Mouse (Mus musculus): ENCODE results near the gene Poc1a. TPM values are rescaled to one million over a fixed set of nuclear protein-coding genes. Genes with fewer than 3 reads are reported as not detected.
A peak's percentile ranks its signal among the peaks of the same experiment; 100 is the strongest.

The Poc1a gene
- polyA plus RNA-seq, 1 experiment from 2014 or later: 36.5 TPM

DNA sequence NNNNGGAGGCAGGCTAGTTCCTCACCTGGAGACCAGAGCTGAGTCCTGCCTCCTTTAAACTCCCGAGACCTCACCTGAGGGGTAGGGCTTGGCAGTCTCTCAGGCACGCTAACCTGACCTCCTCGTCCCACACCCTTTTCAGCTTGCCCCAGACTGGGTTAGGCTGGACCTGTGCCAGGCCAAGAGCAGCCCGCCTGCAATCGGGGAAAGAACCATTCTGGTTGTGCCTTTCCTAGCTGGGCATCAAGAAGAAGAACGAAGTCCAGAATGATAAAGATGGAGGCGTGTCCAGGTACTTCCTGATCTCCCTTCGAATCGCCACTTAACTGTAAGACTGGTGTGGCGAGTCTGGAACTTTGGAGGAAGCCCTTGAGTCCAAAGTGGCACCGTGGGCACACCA, 31.3 kb upstream of the Poc1a start:
- Histone ChIP-seq H3K36me3 (peaks cover 4% of the 10 kb centered on the region; the same call in 1 of the 2 replicates), H3K4me3 (no peak overlapping the region), H3K27ac (peak overlapping the region; percentile 31; the same call in 1 of the 2 replicates), H3K9me3 (no peaks in the 10 kb centered on the region), H3K4me1 (peaks cover 36% of the 10 kb centered on the region), H3K27me3 (ENCODE audit: insufficient read depth, poor library complexity, severe bottlenecking) (no peaks in the 10 kb centered on the region)
- WGBS: 87% methylated on average over 11 of the region's 11 CpGs
- DNase-seq (ENCODE audit: low spot score): no peak

DNA sequence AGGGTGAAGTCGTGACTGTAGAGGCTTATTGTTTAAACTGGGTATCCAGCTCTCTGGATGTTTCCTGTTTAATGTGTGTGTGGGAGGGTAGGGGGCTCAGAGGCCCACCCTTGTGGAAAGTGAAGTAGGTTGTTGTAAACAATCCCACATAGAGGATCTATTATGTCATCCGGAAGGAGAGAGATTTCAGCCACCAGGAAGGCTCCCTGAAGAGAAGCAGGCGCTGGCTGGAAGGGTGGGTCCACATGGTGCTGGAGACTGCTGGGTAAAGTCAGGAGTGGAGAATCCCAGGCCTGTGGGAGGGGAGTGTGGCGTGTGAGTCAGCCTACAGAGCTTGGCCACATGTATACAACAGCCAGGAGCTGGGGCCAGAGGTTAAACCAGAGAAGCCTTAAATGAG, 30.6 kb upstream of the Poc1a start:
- WGBS: 35% methylated on average over 4 of the region's 4 CpGs
- H3K9me3 ChIP-seq: no peaks in the 10 kb centered on the region

DNA sequence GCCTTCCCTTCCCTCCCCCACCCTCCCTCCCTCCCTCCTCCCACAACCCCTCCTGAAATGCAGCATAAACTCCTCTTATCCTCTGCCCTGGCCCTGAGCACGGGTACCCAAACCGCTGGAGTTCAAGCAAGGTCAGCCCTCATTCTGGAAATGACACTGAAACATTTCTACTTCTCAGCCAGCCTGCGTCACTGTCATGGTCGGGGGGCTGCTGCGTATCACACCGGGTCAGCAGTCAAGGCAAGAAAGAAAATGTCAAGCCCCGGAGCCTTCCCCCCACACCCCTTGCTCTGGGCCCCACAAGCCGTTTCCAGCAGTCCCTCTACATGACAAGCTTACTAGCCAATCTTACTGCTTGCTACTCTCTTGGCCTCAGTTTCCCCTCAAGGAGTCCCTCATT, 29.8 kb upstream of the Poc1a start:
- no peak for DNase-seq (ENCODE audit: low spot score)
- WGBS: 67% methylated on average over 8 of the region's 8 CpGs
- H3K9me3 ChIP-seq: no peaks in the 10 kb centered on the region
- H3K27ac ChIP-seq: peak overlapping the region; percentile 31; the same call in 1 of the 2 replicates
- no peaks in the 10 kb centered on the region for H3K27me3 ChIP-seq (ENCODE audit: insufficient read depth, poor library complexity, severe bottlenecking)
- no peaks in the 10 kb centered on the region for H3K36me3 ChIP-seq
- no peak overlapping the region for H3K4me3 ChIP-seq
- H3K4me1 ChIP-seq: peaks cover 36% of the 10 kb centered on the region

More for the DNA sequence above, 30.6 kb upstream of the Poc1a start:
- Histone ChIP-seq H3K4me3 (no peak overlapping the region), H3K4me1 (peaks cover 36% of the 10 kb centered on the region), H3K27ac (peak overlapping the region; percentile 31), H3K27me3 (ENCODE audit: insufficient read depth, poor library complexity, severe bottlenecking) (no peaks in the 10 kb centered on the region), H3K36me3 (peaks cover 1% of the 10 kb centered on the region; the same call in 1 of the 2 replicates)
- no peak for DNase-seq (ENCODE audit: low spot score)

DNA sequence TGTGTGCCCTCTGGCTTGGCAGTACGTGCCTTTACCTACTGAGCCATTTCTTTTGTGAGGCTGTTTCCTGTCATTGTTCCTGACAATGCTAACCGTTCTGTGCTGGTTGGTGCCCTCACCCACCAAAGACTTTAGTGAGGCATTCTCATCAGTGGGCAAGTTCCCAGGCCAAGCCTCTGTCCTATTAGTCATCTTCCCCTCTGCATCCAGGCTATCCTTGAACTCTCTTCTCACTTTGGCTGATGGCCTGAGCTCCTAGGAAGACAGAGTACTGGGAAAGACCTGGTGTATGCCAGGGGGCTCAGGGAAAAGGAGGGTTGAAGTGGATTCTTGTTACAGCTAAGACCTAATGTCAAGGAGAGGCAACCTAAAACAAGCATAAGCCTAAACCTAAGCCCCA, 26.9 kb upstream of the Poc1a start:
- H3K36me3 ChIP-seq: no peaks in the 10 kb centered on the region
- no peak overlapping the region for H3K27ac ChIP-seq
- peaks cover 16% of the 10 kb centered on the region for H3K4me1 ChIP-seq
- DNase-seq (ENCODE audit: low spot score): no peak
- H3K4me3 ChIP-seq: no peak overlapping the region
- H3K27me3 ChIP-seq (ENCODE audit: insufficient read depth, poor library complexity, severe bottlenecking): no peaks in the 10 kb centered on the region
- WGBS: 66% methylated on average over 2 of the region's 2 CpGs
- no peaks in the 10 kb centered on the region for H3K9me3 ChIP-seq

DNA sequence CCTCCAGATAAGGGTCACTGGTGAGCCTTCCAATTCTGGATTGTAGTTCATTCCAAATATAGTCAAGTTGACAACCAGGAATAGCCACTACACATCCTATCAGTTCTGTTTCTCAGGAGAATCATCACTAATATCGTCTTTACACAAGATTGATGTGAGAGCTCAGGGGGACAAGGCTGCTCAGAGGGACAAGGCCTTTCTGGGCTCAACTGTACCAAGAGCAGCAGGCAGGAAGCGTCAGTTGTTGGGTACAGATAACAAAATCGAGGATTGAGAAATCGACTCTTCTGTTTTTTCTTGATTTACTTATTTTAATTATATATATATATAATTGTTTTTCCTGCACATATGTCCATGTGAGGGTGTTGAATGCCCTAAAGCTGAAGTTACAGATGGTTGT, 22.4 kb upstream of the Poc1a start:
- DNase-seq (ENCODE audit: low spot score): no peak
- H3K36me3 ChIP-seq: no peaks in the 10 kb centered on the region
- no peak overlapping the region for H3K4me3 ChIP-seq
- WGBS: 70% methylated on average over 4 of the region's 4 CpGs
- H3K27me3 ChIP-seq (ENCODE audit: insufficient read depth, poor library complexity, severe bottlenecking): no peaks in the 10 kb centered on the region
- H3K4me1 ChIP-seq: no peaks in the 10 kb centered on the region
- H3K9me3 ChIP-seq: no peaks in the 10 kb centered on the region
- no peak overlapping the region for H3K27ac ChIP-seq

DNA sequence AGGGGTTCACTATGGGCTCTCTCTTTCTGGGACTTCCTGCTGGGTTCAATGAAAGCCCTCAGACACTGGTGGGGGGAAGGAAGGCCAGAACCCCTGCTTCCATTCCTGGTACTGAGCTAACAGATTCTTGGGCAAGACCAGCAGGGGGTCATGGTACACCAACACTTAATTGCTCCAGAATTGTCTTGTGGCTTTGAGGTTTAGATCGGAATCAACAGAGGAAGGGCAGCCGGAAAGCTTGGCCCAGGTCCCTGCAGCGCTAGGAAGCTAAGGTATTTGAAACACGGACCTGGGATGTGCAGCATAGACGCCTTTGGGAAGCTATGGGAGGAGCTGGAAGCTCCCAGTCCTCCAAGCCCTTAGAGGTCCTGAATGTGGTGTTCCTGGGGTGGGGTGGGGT, 21.9 kb upstream of the Poc1a start:
- H3K4me1 ChIP-seq: no peaks in the 10 kb centered on the region
- no peak for DNase-seq (ENCODE audit: low spot score)
- H3K36me3 ChIP-seq: no peaks in the 10 kb centered on the region
- 72% methylated on average over 5 of the region's 5 CpGs for WGBS
- H3K27me3 ChIP-seq (ENCODE audit: insufficient read depth, poor library complexity, severe bottlenecking): no peaks in the 10 kb centered on the region
- H3K4me3 ChIP-seq: no peak overlapping the region
- H3K9me3 ChIP-seq: no peaks in the 10 kb centered on the region
- H3K27ac ChIP-seq: no peak overlapping the region

DNA sequence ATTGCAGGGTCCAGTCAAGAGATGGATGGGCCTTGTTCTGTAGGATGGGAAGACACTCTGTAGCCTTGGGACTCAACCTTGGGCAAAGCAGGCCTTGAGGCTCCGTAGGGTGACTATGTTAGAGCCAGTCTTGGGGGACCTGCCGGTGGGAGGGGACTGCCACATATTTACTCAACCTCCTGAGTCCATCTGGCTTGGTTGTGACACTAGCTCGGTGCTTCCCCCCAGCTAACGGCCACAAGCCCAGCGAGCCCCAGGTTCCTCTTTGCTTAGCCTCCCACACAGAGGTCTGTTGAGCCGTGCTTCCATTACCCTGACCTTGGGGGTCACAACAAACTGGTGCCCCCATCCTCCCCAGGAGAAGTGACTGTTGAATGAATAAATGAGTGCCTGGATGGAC, 19.8 kb upstream of the Poc1a start:
- Histone ChIP-seq H3K36me3 (no peaks in the 10 kb centered on the region), H3K9me3 (no peaks in the 10 kb centered on the region), H3K27ac (no peak overlapping the region), H3K4me3 (no peak overlapping the region), H3K27me3 (ENCODE audit: insufficient read depth, poor library complexity, severe bottlenecking) (no peaks in the 10 kb centered on the region), H3K4me1 (peaks cover 8% of the 10 kb centered on the region)
- 84% methylated on average over 6 of the region's 6 CpGs for WGBS
- DNase-seq (ENCODE audit: low spot score): no peak

DNA sequence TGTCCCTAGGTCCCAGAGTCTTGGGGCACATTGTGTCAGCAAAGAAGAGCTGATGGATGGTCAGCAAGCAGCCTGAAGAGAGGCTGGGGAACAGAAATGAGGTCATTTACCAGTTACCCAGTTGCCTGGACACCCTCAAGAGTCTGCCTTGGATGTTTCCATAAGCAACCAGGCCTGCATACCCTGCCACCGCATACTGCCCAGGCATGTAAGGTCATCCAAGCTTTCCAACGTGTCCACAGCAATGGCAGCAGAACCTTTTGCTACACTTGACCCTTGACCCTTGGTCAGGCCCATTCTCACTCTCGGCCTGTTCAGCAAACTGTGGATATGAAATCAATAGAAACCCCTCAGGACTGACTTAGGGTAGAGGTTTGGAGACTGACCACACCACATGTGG, 19.4 kb upstream of the Poc1a start:
- 79% methylated on average over 3 of the region's 3 CpGs for WGBS

DNA sequence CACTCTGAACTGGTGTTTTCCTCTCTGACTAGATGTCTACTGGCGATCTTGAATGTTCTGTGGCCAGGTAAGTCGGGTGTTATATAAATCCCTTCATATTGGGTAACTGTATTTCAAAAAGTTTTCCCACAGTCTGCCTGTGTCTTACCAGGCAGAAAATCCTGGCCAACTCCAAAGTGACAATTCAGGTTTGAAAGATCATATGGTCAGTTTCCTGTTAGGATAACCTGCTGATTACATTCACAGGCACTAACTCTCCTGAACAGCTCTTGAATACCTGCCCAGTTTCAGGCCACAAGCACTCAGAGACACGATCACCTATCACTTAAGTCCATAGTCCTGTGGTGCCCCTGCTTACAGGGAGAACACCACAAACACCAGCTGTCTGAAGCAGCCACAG, 18.8 kb upstream of the Poc1a start:
- Histone ChIP-seq H3K4me3 (no peak overlapping the region), H3K27ac (no peak overlapping the region), H3K36me3 (no peaks in the 10 kb centered on the region), H3K27me3 (ENCODE audit: insufficient read depth, poor library complexity, severe bottlenecking) (no peaks in the 10 kb centered on the region), H3K9me3 (no peaks in the 10 kb centered on the region), H3K4me1 (peaks cover 8% of the 10 kb centered on the region)
- no peak for DNase-seq (ENCODE audit: low spot score)
- WGBS: 75% methylated on average over 3 of the region's 3 CpGs

More for the DNA sequence above, 19.4 kb upstream of the Poc1a start:
- Histone ChIP-seq H3K27me3 (ENCODE audit: insufficient read depth, poor library complexity, severe bottlenecking) (no peaks in the 10 kb centered on the region), H3K36me3 (no peaks in the 10 kb centered on the region), H3K9me3 (no peaks in the 10 kb centered on the region), H3K4me3 (no peak overlapping the region), H3K4me1 (peaks cover 8% of the 10 kb centered on the region), H3K27ac (no peak overlapping the region)
- DNase-seq (ENCODE audit: low spot score): no peak

DNA sequence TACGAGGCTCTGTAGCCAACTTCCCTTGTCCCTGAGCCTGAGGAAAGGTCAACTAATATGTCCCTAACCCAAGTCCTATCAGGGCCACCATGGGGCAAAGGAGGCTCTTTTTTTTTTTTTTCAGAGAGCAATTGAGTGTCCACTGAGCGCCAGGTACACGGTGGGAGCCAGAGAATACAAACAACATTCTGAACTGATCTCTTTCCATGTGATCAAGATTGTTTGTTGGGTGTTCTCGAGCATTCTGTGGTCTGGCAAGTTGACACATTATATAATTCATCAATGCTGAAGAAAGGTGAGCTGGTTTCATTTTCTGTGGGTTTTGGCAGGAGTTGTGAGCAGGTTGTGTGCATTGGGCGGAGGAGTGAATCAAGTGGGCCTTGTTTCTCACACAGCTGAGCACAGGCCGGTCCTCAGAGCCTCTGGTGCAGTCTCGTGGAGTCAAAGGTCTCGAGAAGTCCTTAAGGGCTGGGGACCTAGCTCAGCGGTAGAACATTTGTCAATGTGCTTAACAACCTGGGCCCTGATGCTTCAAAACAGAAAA, 17.4 kb upstream of the Poc1a start:
- no peak overlapping the region for H3K4me3 ChIP-seq
- no peaks in the 10 kb centered on the region for H3K9me3 ChIP-seq
- H3K4me1 ChIP-seq: peaks cover 15% of the 10 kb centered on the region
- no peak overlapping the region for H3K27ac ChIP-seq
- no peaks in the 10 kb centered on the region for H3K27me3 ChIP-seq (ENCODE audit: insufficient read depth, poor library complexity, severe bottlenecking)
- DNase-seq (ENCODE audit: low spot score): no peak
- 72% methylated on average over 9 of the region's 9 CpGs for WGBS
- no peaks in the 10 kb centered on the region for H3K36me3 ChIP-seq

DNA sequence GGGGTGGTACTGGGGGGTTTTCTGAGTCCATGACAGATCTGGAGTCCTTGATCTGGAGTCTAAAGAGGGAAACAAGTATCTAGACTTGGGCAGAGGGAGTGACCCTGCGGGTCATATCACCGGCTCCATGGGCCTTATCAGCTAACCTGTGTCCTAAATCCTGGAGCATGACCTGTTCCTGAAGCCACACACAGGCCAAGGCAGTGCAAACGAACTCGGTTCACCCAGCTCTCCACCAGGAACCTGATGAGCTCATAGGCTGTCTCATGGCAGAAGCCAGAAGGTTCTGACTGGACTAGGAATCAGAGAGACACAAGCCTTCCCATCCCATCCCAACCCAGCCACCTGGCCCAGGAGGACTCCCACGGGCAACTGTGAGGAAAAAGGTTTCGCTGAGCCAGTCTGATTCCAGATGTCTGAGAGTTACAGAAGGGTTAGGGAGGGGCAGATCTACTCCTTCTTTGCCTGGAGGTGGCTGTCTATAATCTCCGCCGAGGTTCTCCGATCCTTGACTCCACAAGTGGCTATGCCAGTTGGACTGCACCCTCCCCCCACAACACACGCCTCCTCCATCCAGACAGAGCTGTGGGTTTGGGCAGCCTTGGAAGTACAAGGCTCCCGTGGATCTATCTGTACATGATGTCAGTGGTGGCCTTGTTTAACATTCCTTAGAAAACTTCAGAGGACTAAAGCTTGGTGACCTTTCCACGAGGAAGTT, 15.3 kb upstream of the Poc1a start:
- no peak overlapping the region for H3K4me3 ChIP-seq
- no peaks in the 10 kb centered on the region for H3K36me3 ChIP-seq
- 69% methylated on average over 12 of the region's 12 CpGs for WGBS
- DNase-seq (ENCODE audit: low spot score): no peak
- no peak overlapping the region for H3K27ac ChIP-seq
- H3K4me1 ChIP-seq: peaks cover 34% of the 10 kb centered on the region
- no peaks in the 10 kb centered on the region for H3K9me3 ChIP-seq
- no peaks in the 10 kb centered on the region for H3K27me3 ChIP-seq (ENCODE audit: insufficient read depth, poor library complexity, severe bottlenecking)

DNA sequence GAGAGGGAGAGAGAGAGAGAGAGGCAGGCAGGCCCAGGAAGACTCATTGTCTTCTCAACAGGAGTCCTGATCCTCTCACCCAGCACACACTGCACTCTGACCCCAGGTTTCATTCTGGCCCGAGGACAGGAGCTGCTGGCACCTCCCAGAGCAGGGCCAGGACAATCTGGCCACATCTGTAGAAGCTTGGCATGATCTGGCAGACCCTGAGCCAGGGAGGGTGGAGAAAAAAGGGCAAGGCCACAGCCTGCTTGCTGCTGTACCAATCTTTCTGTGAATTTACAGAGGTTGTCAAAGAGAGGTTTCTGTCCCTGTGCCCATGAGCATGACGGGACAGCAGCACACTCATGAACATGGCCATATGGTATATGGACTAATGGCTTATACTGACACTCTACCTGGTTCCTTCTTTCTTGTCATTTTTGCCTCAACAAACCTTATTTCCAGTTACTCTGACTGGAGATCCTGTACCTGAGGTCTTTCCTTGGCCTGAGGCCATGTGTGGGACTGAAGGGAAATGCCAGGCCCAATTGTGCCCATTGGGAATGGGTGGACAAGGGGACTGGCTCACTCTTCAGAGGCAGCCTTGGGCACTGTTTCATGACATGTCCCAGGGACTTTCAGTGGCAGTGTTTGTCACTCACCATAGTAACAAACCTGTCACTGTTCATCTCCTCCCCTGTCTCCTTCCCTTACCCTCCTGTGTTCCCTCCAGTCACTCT, 13.8 kb upstream of the Poc1a start:
- Histone ChIP-seq H3K4me3 (no peak overlapping the region), H3K9me3 (no peaks in the 10 kb centered on the region), H3K27ac (no peak overlapping the region), H3K4me1 (peaks cover 34% of the 10 kb centered on the region), H3K36me3 (no peaks in the 10 kb centered on the region), H3K27me3 (ENCODE audit: insufficient read depth, poor library complexity, severe bottlenecking) (no peaks in the 10 kb centered on the region)
- DNase-seq (ENCODE audit: low spot score): no peak
- 61% methylated on average over 2 of the region's 2 CpGs for WGBS

DNA sequence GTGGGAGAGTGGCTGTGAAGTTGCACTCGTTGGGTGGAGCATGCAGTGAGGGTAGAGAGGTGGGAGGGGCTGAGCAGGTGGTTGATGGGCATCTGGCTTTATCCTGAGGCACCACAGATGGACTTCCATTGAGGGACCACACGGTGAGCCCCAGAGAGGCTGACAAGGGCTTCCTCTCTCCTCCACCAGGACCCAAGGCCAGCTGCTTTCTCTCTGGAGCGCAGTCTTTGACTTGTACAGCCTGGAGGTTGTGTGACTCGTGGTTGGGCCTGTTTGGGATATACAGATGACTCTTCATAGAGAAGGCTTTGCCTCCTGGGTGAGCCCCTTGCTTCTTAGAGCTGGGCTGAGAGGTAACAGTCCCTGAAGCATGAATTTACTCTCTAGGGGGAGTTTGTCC, 12.4 kb upstream of the Poc1a start:
- DNase-seq (ENCODE audit: low spot score): no peak
- Histone ChIP-seq H3K4me1 (peaks cover 34% of the 10 kb centered on the region), H3K36me3 (no peaks in the 10 kb centered on the region), H3K27ac (peak overlapping the region; percentile 70), H3K9me3 (no peaks in the 10 kb centered on the region), H3K4me3 (no peak overlapping the region), H3K27me3 (ENCODE audit: insufficient read depth, poor library complexity, severe bottlenecking) (no peaks in the 10 kb centered on the region)
- 46% methylated on average over 4 of the region's 4 CpGs for WGBS

Data from heart, embryonic 10.5 days (tissue).